Mouse (Mus musculus): Measurements from ENCODE around the gene Tbkbp1. TPM values are rescaled to one million over a fixed set of nuclear protein-coding genes. Genes with fewer than 3 reads are reported as not detected.

Tbkbp1 gene
- polyA plus RNA-seq, 1 experiment from 2014 or later, result 6.5 TPM

Small RNA genes lying within 50 kb of the gene (microRNA-seq; reads per million reads assigned to microRNA genes)
- gene Mir7235, result not detected

Other genes starting within 250 kb of the Tbkbp1 start
- gene Cdk5rap3, start 235.0 kb downstream of the Tbkbp1 start, polyA plus RNA-seq (2016; fragmentation: Nextera tagmentation; extraction: Ambion mirVana), result 102 and 106 TPM in 2 replicates
- gene Prr15l, start 223.4 kb downstream of the Tbkbp1 start, polyA plus RNA-seq (2016; fragmentation: Nextera tagmentation; extraction: Ambion mirVana), result 0.58 and 0.60 TPM in 2 replicates
- gene Pnpo, start 207.5 kb downstream of the Tbkbp1 start, polyA plus RNA-seq (2016; fragmentation: Nextera tagmentation; extraction: Ambion mirVana), result 17.2 and 17.4 TPM in 2 replicates
- gene Sp2, start 168.5 kb downstream of the Tbkbp1 start, polyA plus RNA-seq (2016; fragmentation: Nextera tagmentation; extraction: Ambion mirVana), result 23.1 and 27.2 TPM in 2 replicates
- 0.26 and 0.51 TPM in 2 replicates for gene Sp6, start 138.1 kb downstream of the Tbkbp1 start, polyA plus RNA-seq (2016; fragmentation: Nextera tagmentation; extraction: Ambion mirVana)
- gene Scrn2, start 121.6 kb downstream of the Tbkbp1 start, polyA plus RNA-seq (2016; fragmentation: Nextera tagmentation; extraction: Ambion mirVana), result 26.0 and 28.0 TPM in 2 replicates
- gene Lrrc46, start 110.1 kb downstream of the Tbkbp1 start, polyA plus RNA-seq (2016; fragmentation: Nextera tagmentation; extraction: Ambion mirVana), result 2.3 and 3.2 TPM in 2 replicates
- gene Mrpl10, start 109.9 kb downstream of the Tbkbp1 start, polyA plus RNA-seq (2016; fragmentation: Nextera tagmentation; extraction: Ambion mirVana), result 64.0 and 65.8 TPM in 2 replicates
- gene Osbpl7, start 100.9 kb downstream of the Tbkbp1 start, polyA plus RNA-seq (2016; fragmentation: Nextera tagmentation; extraction: Ambion mirVana), result 8.2 and 8.7 TPM in 2 replicates
- 0.19 and 0.33 TPM in 2 replicates for gene Tbx21, start 36.2 kb downstream of the Tbkbp1 start, polyA plus RNA-seq (2016; fragmentation: Nextera tagmentation; extraction: Ambion mirVana)
- 71.3 and 73.9 TPM in 2 replicates for gene Kpnb1, start 36.4 kb upstream of the Tbkbp1 start, polyA plus RNA-seq (2016; fragmentation: Nextera tagmentation; extraction: Ambion mirVana)
- 138 and 146 TPM in 2 replicates for gene Npepps, start 129.1 kb upstream of the Tbkbp1 start, polyA plus RNA-seq (2016; fragmentation: Nextera tagmentation; extraction: Ambion mirVana)
- gene Mrpl45, start 164.2 kb upstream of the Tbkbp1 start, polyA plus RNA-seq (2016; fragmentation: Nextera tagmentation; extraction: Ambion mirVana), result 51.3 and 53.3 TPM in 2 replicates
- gene Gpr179, start 200.6 kb upstream of the Tbkbp1 start, polyA plus RNA-seq (2016; fragmentation: Nextera tagmentation; extraction: Ambion mirVana), result 0.11 and 0.22 TPM in 2 replicates
- 7.9 and 8.0 TPM in 2 replicates for gene Socs7, start 211.1 kb upstream of the Tbkbp1 start, polyA plus RNA-seq (2016; fragmentation: Nextera tagmentation; extraction: Ambion mirVana)